Mouse (Mus musculus) heart, adult 2 months (tissue): ENCODE measurements around the gene Ccdc15.

ENCODE experiments used
- CTCF ChIP-seq: fragments of 200-600 bp; IDR thresholded peaks from 2 replicates; pipeline ENCODE4 v1.8.1; 2022; ENCODE audit warnings: antibody characterized with exemption, mild to moderate bottlenecking, moderate library complexity
- POLR2A ChIP-seq: fragments of 200-500 bp; IDR thresholded peaks from 2 replicates; pipeline ENCODE4 v1.6.1; 2011; ENCODE audit warnings: mild to moderate bottlenecking, low read depth, low read length, control low read depth; ENCODE audit not compliant: insufficient read depth

GRCm38 (mm10) chr9:37248381-37248906, 99.8 kb downstream of the Ccdc15 start:
- TF ChIP-seq CTCF = no peak
- TF ChIP-seq POLR2A = no peak
